In the genomic region with DNA sequence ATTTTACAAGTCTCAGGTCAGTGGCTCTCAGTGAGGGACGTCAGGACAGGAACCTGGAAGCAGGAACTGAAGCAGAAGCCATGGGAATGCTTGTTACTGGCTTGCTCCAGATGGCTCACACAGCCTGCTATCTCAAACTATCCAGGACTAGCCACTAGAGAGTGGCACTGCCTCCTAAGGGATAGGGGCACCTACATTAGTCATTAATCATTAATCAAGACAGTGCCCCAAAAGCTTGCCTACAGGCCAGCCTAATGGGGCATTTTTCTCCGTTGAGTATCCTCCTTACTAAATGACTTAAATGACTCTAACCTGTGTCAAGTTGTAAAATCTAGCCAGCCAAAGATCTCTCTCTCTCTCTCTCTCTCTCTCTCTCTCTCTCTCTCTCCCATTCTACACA, we compare ENCODE assay signal across 21 mouse cellular contexts.
DNase-seq lines count a peak whose midpoint lies in the region; ATAC-seq and TF ChIP-seq lines count a peak whose summit lies in the region.
"Had no signal": no experiment of that assay in that cellular context is flagged by ENCODE, and none has a peak within 500 bp of the region (broad histone marks: within the 10 kb centered on the region; RNA-seq: fewer than 3 reads in every experiment).

No protein-coding gene starts in this region.

- WGBS in kidney, adult 2 months, result 31% methylated on average over 2 of the region's 2 CpGs
- WGBS in kidney, embryonic 15.5 days, result 35% methylated on average over 2 of the region's 2 CpGs
- WGBS in intestine, embryonic 15.5 days, result 42% methylated on average over 2 of the region's 2 CpGs
- WGBS in intestine, embryonic 16.5 days, result 60% methylated on average over 2 of the region's 2 CpGs
- WGBS in midbrain, embryonic 10.5 days, result 94% methylated on average over 2 of the region's 2 CpGs

- peak; percentile 17 for DNase-seq in kidney, adult 2 months
- DNase-seq in kidney, adult 18-20 months, result no peak
- DNase-seq in kidney, adult 11 months, result no peak
- DNase-seq in midbrain, embryonic 10.5 days (ENCODE audit: low spot score), result no peak
- DNase-seq: adrenal gland, adult 2 months; cerebellum, adult 11 months; cerebellum, adult 18-20 months; cerebellum, adult 8-10 months; cerebellum, adult 9-11 months; cerebellum, postnatal 14 days; cerebellum, postnatal 36 days; embryo, embryonic 11 days had no signal

- 0 out of 2 replicates have a peak, but pooled peaks have one; percentile 9 for ATAC-seq in kidney, embryonic 15.5 days (replicated peaks; ENCODE audit: low FRiP score)
- ATAC-seq in intestine, embryonic 15.5 days, result peak; percentile 55
- peak; percentile 76 for ATAC-seq in intestine, embryonic 16.5 days
- ATAC-seq: forebrain, embryonic 14.5 days had no signal

- no peak overlapping the region for H3K9ac ChIP-seq in kidney, embryonic 15.5 days
- no peak overlapping the region for H3K9ac ChIP-seq in intestine, embryonic 15.5 days
- no peak overlapping the region for H3K9ac ChIP-seq in intestine, embryonic 16.5 days (ENCODE audit: low read depth, low read length)
- H3K9ac ChIP-seq: embryonic facial prominence, embryonic 13.5 days; embryonic facial prominence, embryonic 15.5 days; forebrain, embryonic 12.5 days had no signal

- H3K4me2 ChIP-seq in kidney, embryonic 15.5 days, result no peak overlapping the region
- no peak overlapping the region for H3K4me2 ChIP-seq in intestine, embryonic 15.5 days (replicated peaks)
- no peak overlapping the region for H3K4me2 ChIP-seq in intestine, embryonic 16.5 days (ENCODE audit: low read depth, low read length)
- H3K4me2 ChIP-seq: embryonic facial prominence, embryonic 13.5 days; embryonic facial prominence, embryonic 15.5 days; forebrain, embryonic 12.5 days had no signal

- no peak overlapping the region for H3K4me3 ChIP-seq in kidney, adult 2 months (ENCODE audit: insufficient read depth, low read depth, low read length)
- no peak overlapping the region for H3K4me3 ChIP-seq in kidney, embryonic 15.5 days (replicated peaks)
- no peak overlapping the region for H3K4me3 ChIP-seq in intestine, embryonic 15.5 days (replicated peaks)
- no peak overlapping the region for H3K4me3 ChIP-seq in intestine, embryonic 16.5 days (ENCODE audit: low read length)
- no peak overlapping the region for H3K4me3 ChIP-seq in midbrain, embryonic 10.5 days
- H3K4me3 ChIP-seq: embryonic facial prominence, embryonic 13.5 days; embryonic facial prominence, embryonic 15.5 days; erythroblast, embryonic 14.5 days; forebrain, embryonic 10.5 days; forebrain, embryonic 12.5 days had no signal

- H3K4me1 ChIP-seq in kidney, adult 2 months (ENCODE audit: control insufficient read depth, insufficient read depth, low read length), result peaks cover 5% of the 10 kb centered on the region; the same call in 1 of the 2 replicates
- peaks cover 15% of the 10 kb centered on the region for H3K4me1 ChIP-seq in kidney, embryonic 15.5 days
- no peaks in the 10 kb centered on the region for H3K4me1 ChIP-seq in intestine, embryonic 15.5 days (replicated peaks)
- H3K4me1 ChIP-seq in intestine, embryonic 16.5 days (ENCODE audit: control insufficient read depth, insufficient read depth, low read length), result peaks cover 6% of the 10 kb centered on the region; the same call in 1 of the 2 replicates
- H3K4me1 ChIP-seq in midbrain, embryonic 10.5 days, result peaks cover 17% of the 10 kb centered on the region
- H3K4me1 ChIP-seq: embryonic facial prominence, embryonic 13.5 days; embryonic facial prominence, embryonic 15.5 days had no signal

- TF ChIP-seq POLR2A in kidney, adult 2 months (IDR thresholded peaks at IDR 0.05; ENCODE audit: low read depth, low read length), result no peak

- H3K36me3 ChIP-seq in kidney, adult 2 months (ENCODE audit: control insufficient read depth, insufficient read depth, low read length), result no peaks in the 10 kb centered on the region
- H3K36me3 ChIP-seq in kidney, embryonic 15.5 days, result no peaks in the 10 kb centered on the region
- no peaks in the 10 kb centered on the region for H3K36me3 ChIP-seq in intestine, embryonic 15.5 days
- no peaks in the 10 kb centered on the region for H3K36me3 ChIP-seq in intestine, embryonic 16.5 days (ENCODE audit: control insufficient read depth, insufficient read depth, low read length)
- no peaks in the 10 kb centered on the region for H3K36me3 ChIP-seq in midbrain, embryonic 10.5 days
- H3K36me3 ChIP-seq: embryonic facial prominence, embryonic 13.5 days; embryonic facial prominence, embryonic 15.5 days; forebrain, embryonic 10.5 days; forebrain, embryonic 12.5 days had no signal

- no peaks in the 10 kb centered on the region for H3K27me3 ChIP-seq in kidney, adult 2 months (replicated peaks; ENCODE audit: control insufficient read depth, insufficient read depth, low read length)
- H3K27me3 ChIP-seq in kidney, embryonic 15.5 days, result no peaks in the 10 kb centered on the region
- H3K27me3 ChIP-seq in intestine, embryonic 15.5 days (replicated peaks), result no peaks in the 10 kb centered on the region
- H3K27me3 ChIP-seq in intestine, embryonic 16.5 days (replicated peaks; ENCODE audit: control insufficient read depth, insufficient read depth, low read length), result no peaks in the 10 kb centered on the region
- no peaks in the 10 kb centered on the region for H3K27me3 ChIP-seq in midbrain, embryonic 10.5 days (ENCODE audit: low read depth, poor library complexity, severe bottlenecking)
- H3K27me3 ChIP-seq: embryonic facial prominence, embryonic 13.5 days; embryonic facial prominence, embryonic 15.5 days; forebrain, embryonic 12.5 days had no signal

- TF ChIP-seq CTCF in kidney, adult 2 months (conservative IDR thresholded peaks at IDR 0.05; ENCODE audit: insufficient read depth, insufficient read length, low read depth, low read length), result no peak

- no peaks in the 10 kb centered on the region for H3K9me3 ChIP-seq in kidney, embryonic 15.5 days (replicated peaks)
- no peaks in the 10 kb centered on the region for H3K9me3 ChIP-seq in intestine, embryonic 15.5 days
- no peaks in the 10 kb centered on the region for H3K9me3 ChIP-seq in intestine, embryonic 16.5 days (ENCODE audit: control insufficient read depth, low read length)
- H3K9me3 ChIP-seq in midbrain, embryonic 10.5 days (replicated peaks), result no peaks in the 10 kb centered on the region
- H3K9me3 ChIP-seq: embryonic facial prominence, embryonic 13.5 days; embryonic facial prominence, embryonic 15.5 days; forebrain, embryonic 10.5 days; forebrain, embryonic 12.5 days had no signal

- H3K27ac ChIP-seq in kidney, adult 2 months (ENCODE audit: insufficient read depth, low read depth, low read length), result no peak overlapping the region
- H3K27ac ChIP-seq in kidney, embryonic 15.5 days, result no peak overlapping the region
- H3K27ac ChIP-seq in intestine, embryonic 15.5 days, result no peak overlapping the region
- H3K27ac ChIP-seq in intestine, embryonic 16.5 days (ENCODE audit: low read length), result peak overlapping the region; percentile 14; the same call in 1 of the 2 replicates
- no peak overlapping the region for H3K27ac ChIP-seq in midbrain, embryonic 10.5 days (replicated peaks)
- H3K27ac ChIP-seq: embryonic facial prominence, embryonic 13.5 days; embryonic facial prominence, embryonic 15.5 days; forebrain, embryonic 10.5 days; forebrain, embryonic 12.5 days had no signal

Comparison
In these comparisons a context has a peak if more than half of its experiments do, and no peak if none do; other contexts are left out.
1. ATAC-seq: peak in every context shown above with its lines; median percentile 76 in intestine, embryonic 16.5 days; 55 in intestine, embryonic 15.5 days; 9 in kidney, embryonic 15.5 days.